Mouse (Mus musculus) activated CD4-positive, CD25-positive, alpha-beta regulatory T cell, adult 4 months (primary cell): Measurements from ENCODE around the gene Prr18. TPM values are rescaled to one million over a fixed set of nuclear protein-coding genes. Genes with fewer than 3 reads are reported as not detected.
"Not testable (repeated sequence)": the region's sequence is repeated elsewhere in the genome, so short reads cannot be mapped to it uniquely, and the experiment has no call there.

ENCODE experiments used
- ATAC-seq: one replicate; pipeline ENCODE4 v1.8.0; 2017
- polyA plus RNA-seq, 2 experiments: library from polyadenylated mRNA; unstranded; fragments of 100-300 nt; shearing (Covaris generic); gene quantifications; one replicate each; pipeline ENCODE4 v1.2.1; 2017

The Prr18 gene
- under 1 TPM in 1 of 2 experiments, not detected in 1; 0.13 TPM for polyA plus RNA-seq

DNA sequence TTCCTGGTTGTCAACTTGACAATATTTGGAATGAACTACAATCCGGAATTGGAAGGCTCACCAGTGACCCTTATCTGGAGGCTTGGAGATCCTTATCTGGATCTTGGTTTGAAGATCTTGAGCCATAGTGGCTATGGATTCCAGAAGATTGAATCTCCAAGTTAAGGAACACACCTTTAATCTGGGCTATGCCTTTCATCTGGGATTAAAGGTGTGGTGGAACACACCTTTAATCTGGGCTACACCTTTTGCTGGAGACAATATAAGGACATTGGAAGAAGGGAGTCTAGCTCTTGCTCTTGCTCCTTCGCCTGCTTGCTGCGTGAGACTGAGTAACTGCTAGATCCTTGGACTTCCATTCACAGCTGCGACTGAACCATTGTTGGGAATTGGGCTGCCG, at the start of gene Prr18:
Prr18 (plus strand) TSS at position 301 of the 400 bp plus-strand sequence.
- ATAC-seq = not testable (repeated sequence)

DNA sequence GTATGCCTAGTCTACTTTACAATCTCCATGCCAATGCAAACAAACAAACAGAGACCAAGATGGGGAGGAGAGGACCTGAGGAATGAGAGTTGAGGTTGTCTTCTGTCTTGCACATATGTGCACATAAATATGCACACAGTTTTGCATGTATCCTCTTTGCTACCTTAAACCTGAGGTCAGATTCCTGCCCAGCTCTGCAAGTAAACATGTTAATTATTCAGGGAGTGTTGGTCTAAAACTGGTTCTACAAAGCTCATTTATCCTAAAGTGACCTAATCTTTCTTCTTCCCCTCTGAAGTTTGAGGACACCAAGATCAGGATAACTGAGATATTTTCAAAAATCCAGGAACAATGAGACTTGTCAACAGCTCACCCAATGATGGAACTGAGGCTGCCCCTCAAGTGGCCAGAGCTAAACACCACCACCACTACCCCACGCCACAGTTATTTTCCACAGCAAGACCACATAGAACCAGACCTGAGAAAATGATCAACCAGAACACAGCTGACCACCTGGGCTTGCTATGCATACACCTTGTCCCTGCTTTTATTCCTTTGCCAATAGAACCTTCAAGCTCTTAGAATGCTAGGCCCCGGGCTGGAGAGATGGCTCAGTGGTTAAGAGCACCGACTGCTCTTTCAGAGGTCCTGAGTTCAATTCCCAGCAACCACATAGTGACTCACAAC, 47.1 kb upstream of the Prr18 start:
- no peak for ATAC-seq

DNA sequence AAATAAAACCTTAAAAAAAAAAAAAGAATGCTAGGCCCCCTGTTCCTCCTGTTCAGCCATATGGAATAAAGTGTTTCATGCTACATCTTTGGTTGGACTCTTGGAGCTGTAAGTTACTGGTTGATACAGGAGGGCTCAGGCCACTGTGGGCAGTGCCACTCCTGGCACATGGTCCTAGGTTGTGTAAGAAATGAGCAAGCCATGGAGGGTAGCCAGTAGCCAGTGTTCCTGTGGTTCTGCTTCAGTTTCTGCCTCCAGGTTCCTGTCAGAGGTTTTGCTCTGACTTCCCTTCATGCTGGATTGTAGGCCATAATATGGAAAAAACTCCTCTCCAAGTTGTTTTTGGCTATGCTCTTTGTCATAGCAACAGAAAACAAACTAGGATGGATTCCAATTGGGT, 46.5 kb upstream of the Prr18 start:
- ATAC-seq = no peak

DNA sequence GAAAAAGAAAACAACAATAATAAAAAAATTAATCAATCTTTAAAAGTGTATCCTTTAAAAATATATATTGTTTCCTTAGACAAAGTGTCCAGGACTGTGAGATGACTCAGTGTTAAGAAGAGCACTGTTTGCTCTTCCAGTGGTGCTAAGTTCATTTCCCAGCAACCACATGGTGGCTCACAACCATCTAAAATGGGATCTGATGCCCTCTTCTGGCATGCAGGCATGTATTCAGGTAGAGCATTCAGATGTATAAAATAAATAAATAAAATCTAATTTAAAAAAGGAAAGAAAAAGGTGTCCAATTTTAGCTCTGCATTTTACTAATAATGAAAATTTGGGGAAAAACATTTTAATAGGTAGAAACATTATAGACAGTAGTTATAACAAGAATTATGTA, 41.4 kb upstream of the Prr18 start:
- ATAC-seq = no peak

DNA sequence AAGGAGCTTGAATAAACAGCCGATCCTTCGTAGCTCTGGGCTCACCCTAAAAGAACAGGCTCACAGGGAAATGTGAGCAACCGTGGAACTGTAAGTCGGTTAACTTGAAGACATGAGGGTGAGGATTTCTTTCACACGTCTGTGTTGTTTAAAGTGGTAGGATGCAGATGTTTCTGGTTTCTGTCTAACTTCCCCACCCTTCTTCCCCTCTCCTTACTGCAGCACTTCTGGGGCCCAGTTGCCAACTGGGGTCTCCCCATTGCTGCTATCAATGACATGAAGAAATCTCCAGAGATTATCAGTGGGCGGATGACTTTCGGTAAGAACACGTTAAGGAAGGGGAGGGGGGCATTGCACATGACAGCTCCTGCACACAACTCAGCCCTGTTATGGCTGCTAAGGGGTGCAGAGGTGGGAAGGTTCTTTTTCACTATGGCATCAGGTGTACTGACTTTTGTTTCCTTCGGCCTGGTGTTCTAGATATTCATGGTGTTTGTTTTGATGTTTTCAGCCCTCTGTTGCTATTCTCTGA, 40.9 kb upstream of the Prr18 start:
- ATAC-seq = no peak

DNA sequence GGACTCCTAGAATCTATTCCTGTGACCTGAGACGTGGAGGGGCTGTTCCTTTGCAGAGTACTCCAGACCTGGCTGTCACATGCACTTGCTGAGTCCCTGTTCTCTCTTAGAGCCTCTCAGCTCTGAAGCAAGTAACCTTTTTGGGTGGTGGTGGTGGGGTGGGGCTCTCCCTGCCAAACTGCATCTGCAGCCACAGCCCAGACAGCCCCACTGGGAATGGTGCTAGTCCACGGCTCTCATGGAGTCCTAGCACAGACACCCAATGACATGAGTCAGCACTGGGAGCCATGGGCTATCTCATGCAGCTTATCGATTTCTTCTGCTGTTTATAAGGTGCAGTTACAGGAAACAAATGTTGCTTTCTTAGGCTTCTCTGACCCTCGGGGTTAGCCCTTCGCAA, 39.5 kb upstream of the Prr18 start:
- ATAC-seq = no peak

DNA sequence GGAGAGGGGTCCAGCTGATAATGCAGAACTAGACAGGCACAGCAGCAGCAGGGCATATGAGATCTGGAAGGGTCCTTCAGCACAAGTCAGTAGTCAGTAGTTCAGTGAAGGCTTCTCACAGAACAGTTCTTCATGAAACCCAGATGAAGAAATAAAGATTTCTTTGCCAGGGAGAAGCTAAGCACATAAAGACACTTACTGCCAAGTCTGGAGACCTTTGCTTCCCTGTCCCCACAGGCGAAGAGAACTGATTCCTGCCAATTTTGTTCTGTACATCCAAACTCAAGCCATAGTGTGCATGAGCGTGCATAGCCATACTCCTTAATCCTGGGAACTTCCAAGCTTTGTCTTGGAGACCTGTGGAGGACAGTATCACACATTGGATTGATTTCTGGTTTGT, 39.0 kb upstream of the Prr18 start:
- ATAC-seq = no peak

DNA sequence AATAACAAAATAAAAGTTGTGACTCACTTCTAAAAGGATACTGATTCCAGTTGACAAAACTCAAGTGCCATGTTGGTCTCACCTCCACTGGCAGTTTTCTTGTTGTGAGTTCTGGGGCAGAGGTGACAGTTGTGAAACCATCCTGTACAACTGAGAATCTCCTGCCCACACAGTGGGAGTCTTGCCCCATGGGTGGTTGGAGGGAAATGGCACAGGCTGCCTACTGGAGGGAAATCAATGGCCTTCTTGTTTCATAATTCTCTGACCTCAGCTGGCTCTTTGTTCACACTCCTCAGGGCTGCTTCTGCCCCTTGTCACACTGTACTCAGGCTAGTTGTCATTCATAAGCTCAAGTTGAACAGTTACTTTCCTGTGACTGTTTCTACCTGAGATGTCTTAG, 37.7 kb upstream of the Prr18 start:
- ATAC-seq = no peak

DNA sequence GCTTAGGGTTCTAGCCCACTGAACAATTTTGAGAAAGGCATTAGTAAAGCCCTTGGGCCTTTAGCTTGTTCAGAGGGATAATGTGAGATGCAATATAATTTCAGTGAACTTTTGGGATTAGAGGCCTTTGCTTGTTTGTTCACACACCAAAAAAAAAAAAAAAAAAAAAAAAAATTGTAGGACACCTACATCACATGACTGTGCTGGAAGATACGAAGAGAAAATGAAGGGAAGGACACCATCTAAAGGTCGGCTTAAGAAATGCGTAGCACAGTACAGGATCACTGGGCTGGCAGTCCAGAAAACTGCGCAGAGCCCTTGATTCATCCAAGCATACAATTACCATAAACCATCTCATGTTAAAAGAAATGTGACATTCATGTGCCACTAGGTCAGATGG, 35.7 kb upstream of the Prr18 start:
- no peak for ATAC-seq

DNA sequence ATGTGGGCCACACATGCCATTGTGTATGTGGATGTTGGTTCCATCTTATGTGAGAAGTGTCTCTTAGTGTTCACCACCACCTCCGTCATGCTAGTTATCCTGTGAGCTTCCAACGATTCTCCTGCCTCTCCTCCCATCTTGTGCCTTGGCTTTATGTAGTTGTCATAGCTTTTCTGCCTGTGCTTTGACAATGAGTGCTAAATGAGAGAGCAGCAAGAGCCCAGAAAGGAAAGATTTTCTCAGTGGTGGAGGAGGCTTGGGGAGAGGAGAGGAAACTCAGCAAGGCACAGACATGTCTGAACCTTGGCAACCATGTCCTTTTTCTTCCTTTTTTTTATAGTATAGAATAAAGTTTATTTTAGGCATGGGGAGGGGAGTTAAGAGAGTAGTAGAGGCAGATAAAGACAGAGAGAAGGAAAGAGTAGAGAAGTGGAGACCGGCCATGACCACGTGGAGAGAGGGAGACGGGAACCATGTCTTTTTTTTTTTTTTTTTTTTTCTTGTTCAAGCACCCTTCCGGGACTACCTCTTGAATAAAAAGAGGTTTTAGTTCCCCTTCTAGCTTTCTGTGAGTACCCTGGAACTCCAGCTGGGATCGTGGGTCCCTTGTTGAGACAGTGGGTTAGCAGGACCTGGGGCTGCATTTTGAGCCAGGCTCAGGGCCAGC, 34.4 kb upstream of the Prr18 start:
- ATAC-seq = no peak

DNA sequence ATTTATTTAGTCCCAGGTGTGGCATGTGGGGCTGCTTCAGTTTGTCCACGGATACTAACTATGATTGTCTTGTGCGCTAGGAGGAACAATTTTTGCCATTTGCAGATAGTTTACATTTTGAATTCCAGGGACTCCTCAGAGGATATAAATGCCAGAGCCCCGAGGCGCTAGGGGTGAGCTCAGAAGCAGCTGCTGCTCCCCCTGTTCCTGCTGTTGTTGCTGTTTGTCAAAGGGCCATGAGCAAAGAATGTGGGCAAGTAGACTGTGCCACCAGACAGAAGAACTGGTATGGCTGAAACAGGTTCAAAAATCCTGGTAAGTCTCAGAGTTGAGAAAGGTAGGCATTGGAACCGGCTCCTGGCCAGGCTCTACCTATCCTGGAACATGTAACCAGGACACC, 33.6 kb upstream of the Prr18 start:
- ATAC-seq = no peak

DNA sequence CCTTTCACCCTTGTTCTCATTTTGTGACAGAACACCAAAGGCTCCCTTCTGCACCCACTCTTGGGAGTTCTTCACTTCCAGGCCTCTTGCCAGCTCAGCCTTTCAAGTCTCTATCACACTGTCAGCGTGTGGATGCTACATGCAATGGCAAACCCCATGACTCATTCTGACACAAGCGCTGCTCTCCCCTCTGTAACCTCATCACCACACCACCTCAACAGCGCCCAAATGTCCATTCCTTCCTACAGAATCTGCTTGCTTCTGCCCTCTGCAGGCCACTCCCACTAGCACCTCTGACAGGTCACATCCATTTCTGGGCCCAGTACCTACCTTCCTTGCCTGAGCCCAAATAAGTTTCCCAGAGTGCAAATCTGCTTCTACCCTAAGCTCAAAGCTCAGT, 31.5 kb upstream of the Prr18 start:
- no peak for ATAC-seq

DNA sequence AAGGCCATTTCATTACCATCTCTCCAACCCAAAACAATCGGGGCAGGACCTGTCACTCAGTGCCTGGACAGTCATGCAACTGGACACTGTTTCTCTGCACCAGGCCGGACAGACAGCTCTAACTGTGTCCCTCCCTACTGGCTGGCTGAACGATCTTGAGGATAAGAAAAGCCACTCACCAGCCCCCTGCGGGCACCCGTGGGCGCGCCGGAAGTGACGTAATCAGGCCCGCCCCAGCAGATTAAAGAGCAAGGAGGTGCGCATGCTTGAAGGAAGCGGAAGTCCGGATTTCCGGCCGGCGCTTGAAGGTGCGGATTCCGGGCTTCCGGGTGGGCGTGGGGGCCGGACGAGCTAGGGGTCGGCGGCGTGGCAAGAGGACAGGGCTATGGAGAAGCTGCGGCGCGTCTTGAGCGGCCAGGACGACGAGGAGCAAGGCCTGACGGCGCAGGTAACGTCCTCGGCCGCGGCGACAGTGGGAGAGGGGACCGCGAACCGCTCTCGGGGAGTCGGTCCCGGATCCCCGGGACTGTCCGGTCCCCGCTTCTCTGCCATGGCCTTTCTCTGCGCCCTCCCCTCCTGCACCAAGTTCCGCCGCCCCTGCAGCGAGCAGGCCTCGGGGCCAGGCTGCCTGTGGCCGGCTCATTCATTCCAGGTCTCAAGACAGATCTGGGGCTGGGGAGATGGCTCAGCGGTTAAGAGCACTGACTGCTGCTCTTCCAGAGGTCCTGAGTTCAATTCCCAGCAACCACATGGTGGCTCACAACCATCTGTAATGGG, 26.2 kb upstream of the Prr18 start, which contains the start of gene Sft2d1:
Sft2d1 (plus strand) TSS at position 265 of the 777 bp plus-strand sequence.
- peak; percentile 87 for ATAC-seq

DNA sequence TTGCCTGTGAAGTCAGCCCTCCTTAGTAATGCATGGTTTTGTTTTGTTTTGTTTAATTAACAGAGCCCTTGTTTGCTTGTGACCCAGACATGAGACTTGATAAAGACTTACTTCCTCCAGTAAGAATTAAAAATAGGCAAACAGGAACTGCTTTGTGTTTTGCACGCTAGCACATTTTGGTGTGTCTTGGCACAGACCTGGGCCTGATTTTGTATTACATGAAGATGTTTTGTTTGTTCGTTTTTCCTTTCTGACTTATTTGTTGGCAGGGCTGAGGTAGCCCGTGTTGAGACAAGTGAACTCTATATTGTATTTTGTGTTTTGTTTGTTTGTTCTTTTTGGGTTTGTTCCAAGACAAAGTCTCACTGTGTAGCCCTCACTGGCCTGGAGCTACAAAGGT, 25.5 kb upstream of the Prr18 start:
- ATAC-seq = no peak

DNA sequence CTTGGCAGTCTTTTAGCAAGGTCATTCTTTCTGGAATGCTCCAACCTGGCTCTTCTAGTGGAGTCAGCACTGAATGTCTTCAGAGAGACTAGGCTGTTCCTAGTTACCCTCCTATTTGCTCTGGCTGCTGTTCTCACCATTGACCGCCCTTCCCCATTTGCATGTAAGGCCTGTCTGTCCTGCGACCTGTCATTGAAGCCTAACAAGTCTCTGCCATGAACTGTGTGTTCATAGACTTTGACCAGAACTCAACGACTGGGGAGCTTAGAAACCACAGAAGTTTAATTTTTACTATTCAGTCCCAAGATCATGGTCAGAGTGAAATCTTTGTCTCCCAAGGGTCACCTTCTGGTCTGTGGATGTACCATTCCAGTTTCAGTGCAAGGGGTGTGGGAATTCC, 23.3 kb upstream of the Prr18 start:
- ATAC-seq = no peak

DNA sequence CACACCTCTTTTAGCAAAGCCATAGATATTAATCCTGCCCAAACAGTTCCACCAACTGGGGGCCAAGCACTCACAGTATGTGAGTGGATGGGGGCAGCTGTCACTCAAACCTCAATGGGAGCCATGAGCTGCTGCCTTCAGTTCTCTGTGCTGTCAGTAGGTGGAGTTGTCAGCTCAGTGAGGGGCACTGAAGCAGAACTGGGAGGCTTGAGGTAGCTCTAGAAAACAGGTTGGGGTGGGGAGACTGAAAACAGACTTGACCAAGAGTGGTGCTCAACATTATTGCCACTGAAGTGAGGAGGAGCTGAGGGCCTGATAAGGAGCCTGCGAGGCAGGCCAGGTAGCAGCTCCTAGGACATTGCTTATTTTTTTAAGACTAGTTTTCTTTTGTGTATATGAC, 21.0 kb upstream of the Prr18 start:
- ATAC-seq = peak; percentile 40

DNA sequence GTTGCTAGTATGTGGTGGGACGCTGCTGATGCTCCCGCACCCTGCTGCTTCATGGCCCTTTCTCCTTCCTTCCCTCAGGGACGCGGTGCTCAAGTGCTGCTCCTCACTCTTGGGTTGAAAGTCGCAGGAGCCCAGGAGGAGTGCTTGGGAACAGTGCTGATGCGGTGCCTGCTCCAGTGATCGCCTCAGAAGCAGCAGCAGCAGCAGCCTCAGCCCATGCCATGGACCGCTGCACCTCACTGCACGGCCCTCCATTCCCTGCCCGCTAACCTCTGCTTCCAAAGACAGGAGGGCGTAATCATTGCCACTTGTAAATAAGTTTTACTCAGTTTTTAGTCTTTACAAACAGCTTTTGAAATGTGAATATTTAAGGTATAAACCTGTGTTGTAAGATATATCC, 10.4 kb upstream of the Prr18 start:
- not testable (repeated sequence) for ATAC-seq

DNA sequence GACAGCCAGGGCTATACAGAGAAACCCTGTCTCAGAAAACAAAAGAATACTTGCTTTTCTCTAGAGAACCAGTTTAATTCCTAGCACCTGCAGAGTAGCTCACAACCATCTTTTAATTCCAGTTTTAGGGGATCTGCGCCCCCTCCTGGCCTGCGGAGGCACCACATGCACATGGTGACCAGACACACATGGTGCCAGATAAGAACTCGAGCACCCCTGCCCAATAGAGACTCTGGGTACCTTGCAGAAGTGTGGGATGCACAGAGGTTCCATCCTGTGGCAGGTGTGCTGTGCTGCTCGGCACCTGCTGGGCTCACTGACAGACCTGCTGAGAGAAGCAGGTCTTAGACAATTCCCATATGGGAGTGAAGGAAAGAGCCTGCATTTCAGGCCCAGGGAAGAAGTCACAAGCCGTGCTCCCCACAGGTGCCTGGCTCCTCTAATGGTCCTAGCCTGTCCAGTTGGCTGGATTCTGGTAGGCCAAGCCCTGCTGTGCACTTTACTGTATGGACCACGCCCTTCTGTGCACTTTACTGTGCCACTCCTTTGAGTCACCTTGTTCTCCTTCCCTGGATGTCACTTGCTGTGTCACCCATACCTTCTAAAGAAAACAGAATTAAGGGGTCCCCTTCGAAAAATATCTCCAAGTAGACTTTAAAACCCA, 8.6 kb upstream of the Prr18 start:
- ATAC-seq = no peak

DNA sequence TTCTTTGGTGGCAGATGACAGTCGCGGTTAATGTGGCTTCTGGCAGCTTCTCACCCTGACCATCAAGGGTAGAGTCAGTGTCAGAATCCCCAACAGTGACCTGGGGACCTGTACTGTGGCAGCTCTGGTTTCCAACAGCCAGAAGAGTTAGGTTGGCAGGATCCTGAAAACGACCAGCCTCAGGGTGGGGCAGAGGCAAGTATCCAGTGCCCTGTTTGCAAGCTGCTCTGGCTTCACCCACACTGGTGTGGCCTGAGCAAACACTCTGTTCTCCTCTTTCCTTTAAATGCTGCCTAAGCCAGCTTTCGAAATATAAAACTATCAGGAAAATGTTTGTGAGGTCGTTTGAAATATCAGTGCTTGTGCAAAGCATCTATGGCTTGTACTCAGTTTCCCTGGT, 6.7 kb upstream of the Prr18 start:
- ATAC-seq = no peak

DNA sequence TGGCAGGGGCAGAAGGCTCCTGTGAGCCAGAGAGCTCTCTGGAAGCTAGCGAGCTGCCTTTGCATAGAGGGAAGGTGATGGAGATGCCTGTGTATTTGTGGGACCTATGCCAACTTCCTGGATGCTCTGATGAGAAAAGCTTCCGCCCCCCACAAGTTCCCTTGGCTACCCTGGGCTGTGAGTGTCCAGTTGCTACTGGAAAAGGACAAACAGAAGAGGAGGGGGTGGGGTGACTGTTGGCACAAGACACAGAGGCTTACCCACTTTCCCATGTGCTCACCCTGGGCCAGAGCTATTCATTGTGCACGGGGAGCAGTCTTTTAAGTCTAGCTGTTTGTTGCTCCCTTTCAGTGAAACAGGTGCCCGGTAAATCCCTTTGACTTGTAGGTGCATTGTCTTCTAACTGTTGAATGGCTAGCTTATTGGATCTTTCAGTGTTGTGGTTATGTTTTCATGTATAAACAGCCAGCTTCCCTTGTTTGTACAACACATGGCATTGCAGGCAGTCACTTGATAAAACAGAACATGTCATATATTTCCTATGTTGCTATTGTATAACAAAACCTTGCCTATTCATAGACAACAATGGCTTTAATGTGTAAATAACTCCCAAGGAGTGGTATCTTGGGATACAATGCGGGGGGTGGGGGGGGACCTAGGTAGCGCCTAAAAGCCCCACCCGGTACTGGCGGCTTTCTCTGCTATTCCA, 2.6 kb downstream of the Prr18 start:
- no peak for ATAC-seq

DNA sequence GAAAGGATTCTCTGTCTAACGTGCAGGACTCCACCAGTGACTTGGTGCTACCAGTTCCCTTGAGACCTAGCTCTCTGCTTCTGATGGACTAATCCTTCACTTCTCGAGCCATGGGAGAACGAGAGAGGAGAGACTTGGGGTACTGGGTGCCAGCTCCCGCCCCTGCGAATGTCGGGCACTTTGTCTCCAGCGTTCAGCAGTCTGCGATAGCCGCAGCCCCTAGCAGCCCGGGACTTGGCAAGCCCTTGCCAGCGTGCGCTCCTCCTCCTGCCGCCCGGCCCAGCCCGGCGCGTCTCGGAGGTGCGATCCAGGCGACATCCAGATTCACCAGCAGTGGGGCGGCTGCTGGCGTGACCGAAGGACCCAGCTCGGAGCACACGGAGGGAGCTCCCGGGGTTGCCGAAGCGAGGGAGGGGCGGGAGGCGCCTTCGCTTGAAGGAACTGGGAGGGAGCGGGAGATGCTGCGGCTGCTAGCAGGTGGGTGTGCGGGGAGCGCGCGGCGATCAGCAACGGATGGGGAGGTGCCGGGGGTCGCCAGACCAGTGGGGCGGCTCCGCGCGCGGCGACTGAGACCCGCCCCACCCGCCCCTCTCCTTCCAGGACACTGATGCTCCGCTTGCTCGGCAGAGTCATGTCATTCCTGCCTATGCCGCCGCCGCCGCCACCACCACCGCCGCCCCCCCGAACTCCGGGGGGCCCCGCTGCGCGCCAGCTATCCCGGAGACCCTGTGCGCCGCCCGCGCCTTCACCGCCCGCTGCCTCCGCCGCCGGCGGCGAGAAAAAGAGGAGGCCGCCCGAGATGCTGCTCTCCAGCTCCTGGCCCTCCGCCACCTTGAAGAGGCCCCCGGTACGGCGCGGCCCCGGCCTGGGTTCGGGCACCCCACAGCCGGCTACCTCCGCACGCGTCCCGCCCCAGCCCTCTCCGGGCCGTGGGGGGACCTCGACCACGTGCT, 3.4 kb downstream of the Prr18 start:
- no peak for ATAC-seq
